Comparison of ENCODE assay signal across 28 mouse cellular contexts in genomic region chr8:94284204-94284603, GRCm38 (mm10). TPM values are rescaled to one million over a fixed set of nuclear protein-coding genes. Genes with fewer than 3 reads are reported as not detected.
"Had no signal": no experiment of that assay in that cellular context is flagged by ENCODE, and none has a peak within 500 bp of the region (broad histone marks: within the 10 kb centered on the region; RNA-seq: fewer than 3 reads in every experiment).

No protein-coding gene starts in this region.

- H3K27me3 ChIP-seq: heart, embryonic 13.5 days; heart, embryonic 15.5 days; hindbrain, embryonic 12.5 days; intestine, embryonic 15.5 days; limb, embryonic 12.5 days; liver, embryonic 13.5 days; liver, embryonic 15.5 days had no signal

- ATAC-seq: forebrain, embryonic 16.5 days; hindbrain, embryonic 16.5 days; inflammation-experienced regulatory T-cells, adult 6 months; intestine, embryonic 15.5 days; intestine, postnatal 0 days; liver, postnatal 0 days had no signal

- H3K9me3 ChIP-seq: heart, embryonic 13.5 days; heart, embryonic 15.5 days; hindbrain, embryonic 10.5 days; hindbrain, embryonic 12.5 days; intestine, embryonic 15.5 days; limb, embryonic 10.5 days; limb, embryonic 12.5 days; liver, embryonic 13.5 days; liver, embryonic 15.5 days had no signal

- H3K4me3 ChIP-seq: gastrocnemius, adult 2 months; heart, adult 2 months; heart, embryonic 13.5 days; heart, embryonic 15.5 days; hindbrain, embryonic 10.5 days; hindbrain, embryonic 12.5 days; intestine, embryonic 15.5 days; layer of hippocampus, adult 2 months; left cerebral cortex, adult 2 months; limb, embryonic 10.5 days; limb, embryonic 12.5 days; liver, embryonic 13.5 days; liver, embryonic 15.5 days had no signal

- H3K36me3 ChIP-seq: heart, embryonic 15.5 days; hindbrain, embryonic 10.5 days; hindbrain, embryonic 12.5 days; intestine, embryonic 15.5 days; limb, embryonic 10.5 days; liver, embryonic 13.5 days; liver, embryonic 15.5 days had no signal

- H3K9ac ChIP-seq: heart, embryonic 13.5 days; heart, embryonic 15.5 days; hindbrain, embryonic 12.5 days; hindbrain, embryonic 14.5 days; intestine, embryonic 15.5 days; limb, embryonic 12.5 days; liver, embryonic 13.5 days; liver, embryonic 15.5 days; liver, postnatal 0 days had no signal

- H3K4me1 ChIP-seq: heart, embryonic 15.5 days; hindbrain, embryonic 10.5 days; intestine, embryonic 15.5 days; limb, embryonic 10.5 days; limb, embryonic 12.5 days had no signal

- H3K27ac ChIP-seq: gastrocnemius, adult 2 months; heart, adult 2 months; heart, embryonic 13.5 days; heart, embryonic 15.5 days; hindbrain, embryonic 10.5 days; hindbrain, embryonic 12.5 days; hindbrain, embryonic 14.5 days; intestine, embryonic 15.5 days; layer of hippocampus, adult 2 months; left cerebral cortex, adult 2 months; limb, embryonic 10.5 days; limb, embryonic 12.5 days; liver, embryonic 13.5 days; liver, embryonic 15.5 days had no signal

- DNase-seq: gastrocnemius, adult 2 months; gastrocnemius, postnatal 10 days; gastrocnemius, postnatal 25 days; heart, adult 2 months; heart, postnatal 14 days; heart, postnatal 4 days; kidney, postnatal 10 days; kidney, postnatal 4 days; liver; liver, embryonic 13.5 days; liver, postnatal 0 days had no signal

- H3K4me2 ChIP-seq: heart, embryonic 11.5 days; heart, embryonic 13.5 days; heart, embryonic 15.5 days; hindbrain, embryonic 12.5 days; hindbrain, embryonic 14.5 days; intestine, embryonic 15.5 days; limb, embryonic 12.5 days; liver, embryonic 13.5 days; liver, embryonic 15.5 days had no signal

RNA-seq across cellular contexts. Expression of gene Slc12a3, which starts 44.8 kb away (rescaled TPM):
- total RNA-seq: gastrocnemius, adult 2 months; gastrocnemius, postnatal 10 days; gastrocnemius, postnatal 25 days; granulocyte monocyte progenitor cell, adult 5-6 weeks had no signal
- polyA plus RNA-seq: heart, embryonic 13.5 days; hindbrain, embryonic 12.5 days; limb, embryonic 10.5 days; limb, embryonic 12.5 days; liver, embryonic 13.5 days had no signal
